Mouse (Mus musculus) neural tube, embryonic 14.5 days (tissue): ENCODE results near the gene Mef2d. TPM values are rescaled to one million over a fixed set of nuclear protein-coding genes. Genes with fewer than 3 reads are reported as not detected.
A peak's percentile ranks its signal among the peaks of the same experiment; 100 is the strongest.

Source experiments
- ATAC-seq: fragments of 200-750 bp; cut with Nextera tagmentation; 2 replicates; pipeline ENCODE4 v1.8.0; 2017; ENCODE audit warnings: low read depth, mild to moderate bottlenecking, moderate TSS enrichment, moderate library complexity
- H3K27ac ChIP-seq: fragments of 300-500 bp; sonication (generic); 2 replicates; pipeline ENCODE4 v1.5.1; 2014; ENCODE audit warnings: low read depth, mild to moderate bottlenecking, control low read depth, low read length, moderate library complexity, mixed read lengths
- H3K27me3 ChIP-seq: fragments of 300-500 bp; sonication (generic); 2 replicates; pipeline ENCODE4 v1.6.1; 2014; ENCODE audit warnings: low read length; ENCODE audit not compliant: control insufficient read depth, insufficient read depth
- H3K36me3 ChIP-seq: fragments of 300-500 bp; sonication (generic); 2 replicates; pipeline ENCODE4 v1.6.1; 2014; ENCODE audit warnings: low read length, mixed read lengths; ENCODE audit not compliant: control insufficient read depth, insufficient read depth
- H3K4me1 ChIP-seq: fragments of 300-500 bp; sonication (generic); 2 replicates; pipeline ENCODE4 v1.6.1; 2014; ENCODE audit warnings: low read length; ENCODE audit not compliant: control insufficient read depth, insufficient read depth
- H3K4me2 ChIP-seq: fragments of 300-500 bp; sonication (generic); 2 replicates; pipeline ENCODE4 v1.6.1; 2014; ENCODE audit warnings: mild to moderate bottlenecking, low read depth, low read length, control low read depth
- H3K4me3 ChIP-seq: fragments of 300-500 bp; sonication (generic); 2 replicates; pipeline ENCODE4 v1.5.1; 2014; ENCODE audit warnings: low read depth, low read length, control low read depth, mixed read lengths
- H3K9ac ChIP-seq: fragments of 300-500 bp; sonication (generic); replicated peaks from 2 replicates; pipeline ENCODE4 v1.6.1; 2014; ENCODE audit warnings: low read depth, mild to moderate bottlenecking, control low read depth, low read length, mixed read lengths
- H3K9me3 ChIP-seq: fragments of 300-500 bp; sonication (generic); 2 replicates; pipeline ENCODE4 v1.6.1; 2016; ENCODE audit warnings: low read length; ENCODE audit not compliant: control insufficient read depth
- WGBS: fragments of 180-500 bp; shearing (Covaris S2); extraction: QIAGEN DNeasy Blood & Tissue Kit; methylation state at CpG from one replicate; pipeline ENCODE4 v1.1.7; 2014; 5-methylcytosine and 5-hydroxymethylcytosine counted together
- polyA plus RNA-seq: library from polyadenylated mRNA; unstranded; fragments of >200 nt; fragmentation: Nextera tagmentation; extraction: Ambion mirVana; gene quantifications from 2 replicates; pipeline ENCODE4 v1.2.1, GENCODE M21; 2014

Mef2d gene
- polyA plus RNA-seq, 1 experiment from 2014 or later, result 19.6 TPM

DNA sequence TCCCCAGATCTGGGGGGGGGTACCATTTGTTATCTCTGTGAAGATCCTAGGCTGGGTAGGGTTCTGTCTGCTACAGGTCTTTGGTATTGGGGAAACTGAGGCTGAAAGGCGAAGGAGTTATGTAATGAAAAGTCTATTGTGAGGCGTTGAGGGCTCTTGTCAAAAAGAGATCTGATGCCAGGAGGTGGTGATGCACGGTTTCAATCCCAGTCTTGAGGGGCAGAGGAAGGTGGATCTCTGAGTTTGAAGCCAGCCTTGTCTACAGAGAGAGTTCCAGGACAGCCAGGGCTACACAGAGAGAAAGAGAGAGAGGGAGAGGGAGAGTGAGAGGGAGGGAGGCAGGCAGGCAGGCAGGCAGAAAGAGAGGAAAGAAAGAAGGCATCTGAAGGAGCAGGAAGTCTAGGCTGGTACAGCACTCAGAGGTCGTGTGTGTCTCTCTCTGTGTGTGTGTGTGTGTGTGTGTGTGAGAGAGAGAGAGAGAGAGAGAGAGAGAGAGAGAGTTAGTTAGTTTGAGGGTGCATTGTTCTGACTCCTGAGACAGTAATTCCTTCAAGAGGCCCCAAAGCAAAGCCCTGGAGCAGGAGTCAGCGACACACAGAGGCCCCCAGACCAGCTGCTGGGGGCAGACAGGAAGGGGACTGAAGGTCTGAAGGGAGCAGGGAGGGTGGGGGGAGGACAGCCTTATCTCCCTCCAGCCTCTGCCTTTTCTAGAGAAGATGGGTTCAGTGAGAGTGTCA lies 4.4 kb downstream of the Mef2d start:
- peaks cover 65% of the 10 kb centered on the region for H3K4me1 ChIP-seq
- H3K9me3 ChIP-seq, result no peaks in the 10 kb centered on the region
- H3K4me2 ChIP-seq, result no peak overlapping the region
- H3K27ac ChIP-seq, result no peak overlapping the region
- WGBS, result 49% methylated on average over 5 of the region's 5 CpGs
- ATAC-seq, result no peak
- no peaks in the 10 kb centered on the region; the same call in 1 of the 2 replicates for H3K27me3 ChIP-seq
- H3K36me3 ChIP-seq, result no peaks in the 10 kb centered on the region
- H3K4me3 ChIP-seq, result no peak overlapping the region
- H3K9ac ChIP-seq, result 0 out of 2 replicates have a peak overlapping the region, but pooled peaks have one; percentile 2

DNA sequence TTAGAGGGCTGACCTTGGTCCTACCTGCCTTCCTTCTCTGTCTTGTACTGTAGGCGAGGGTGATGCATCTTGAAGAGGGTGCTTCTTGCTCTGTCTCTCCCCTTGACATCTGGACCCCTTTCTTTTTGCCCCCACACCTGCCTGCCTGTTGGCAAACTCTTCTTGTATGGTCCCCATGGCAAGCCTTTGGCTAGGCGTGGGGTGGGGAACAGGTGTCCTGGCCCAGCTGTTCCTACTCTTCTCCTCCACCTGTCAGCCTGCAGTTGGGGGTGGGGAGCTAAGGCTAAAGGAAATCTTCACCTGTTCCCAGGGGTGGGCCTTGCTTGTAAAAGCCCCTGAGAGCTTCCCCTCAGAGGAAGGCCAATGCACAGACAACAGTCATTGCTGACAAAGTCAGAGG lies 5.3 kb downstream of the Mef2d start:
- Histone ChIP-seq H3K9me3 (no peaks in the 10 kb centered on the region), H3K4me3 (no peak overlapping the region), H3K27me3 (no peaks in the 10 kb centered on the region; the same call in 1 of the 2 replicates), H3K9ac (no peak overlapping the region), H3K4me2 (no peak overlapping the region), H3K27ac (no peak overlapping the region), H3K4me1 (peaks cover 74% of the 10 kb centered on the region), H3K36me3 (no peaks in the 10 kb centered on the region)
- ATAC-seq, result no peak
- WGBS, result 84% methylated on average over 2 of the region's 2 CpGs

DNA sequence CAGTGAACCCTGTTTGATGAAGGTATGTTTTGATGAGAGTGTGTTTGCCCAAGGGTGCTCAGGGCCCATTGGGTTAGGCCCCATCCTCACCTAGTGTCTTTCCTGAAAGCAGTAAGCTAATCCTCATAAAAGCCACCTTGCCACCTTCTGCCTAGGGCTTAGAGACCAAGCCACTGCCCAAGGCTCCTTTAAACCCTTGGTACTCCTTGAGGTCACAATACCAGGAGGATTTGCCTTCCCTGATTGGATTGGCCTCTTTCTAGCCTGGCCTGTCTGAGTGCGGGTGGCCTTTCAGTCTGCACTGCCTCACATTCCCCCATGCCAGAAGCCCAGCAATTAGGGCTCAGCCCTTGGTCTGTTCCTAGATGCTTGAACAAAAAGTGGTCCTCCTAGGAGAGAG lies 5.7 kb downstream of the Mef2d start:
- ATAC-seq, result no peak
- 91% methylated on average over 1 of the region's 1 CpGs for WGBS
- H3K9me3 ChIP-seq, result no peaks in the 10 kb centered on the region

GRCm38 (mm10) chr3:88148354-88148753 lies 6.2 kb downstream of the Mef2d start:
- ATAC-seq, result no peak
- WGBS, result 92% methylated on average over 5 of the region's 5 CpGs

More for the DNA sequence above, 5.7 kb downstream of the Mef2d start:
- Histone ChIP-seq H3K4me1 (peaks cover 77% of the 10 kb centered on the region), H3K27ac (no peak overlapping the region), H3K36me3 (no peaks in the 10 kb centered on the region), H3K27me3 (no peaks in the 10 kb centered on the region), H3K4me2 (no peak overlapping the region), H3K9ac (no peak overlapping the region), H3K4me3 (no peak overlapping the region)

GRCm38 (mm10) chr3:88148776-88149509 lies 6.8 kb downstream of the Mef2d start:
- H3K9ac ChIP-seq, result peak overlapping the region; percentile 22; the same call in 1 of the 2 replicates
- peak overlapping the region; percentile 7; the same call in 1 of the 2 replicates for H3K4me2 ChIP-seq
- 63% methylated on average over 4 of the region's 4 CpGs for WGBS

More at GRCm38 (mm10) chr3:88148354-88148753, 6.2 kb downstream of the Mef2d start:
- Histone ChIP-seq H3K27ac (no peak overlapping the region), H3K4me1 (peaks cover 76% of the 10 kb centered on the region), H3K9me3 (no peaks in the 10 kb centered on the region), H3K36me3 (no peaks in the 10 kb centered on the region), H3K4me3 (no peak overlapping the region), H3K4me2 (no peak overlapping the region), H3K27me3 (no peaks in the 10 kb centered on the region), H3K9ac (no peak overlapping the region)

GRCm38 (mm10) chr3:88149510-88149974 lies 7.4 kb downstream of the Mef2d start:
- Histone ChIP-seq H3K9me3 (no peaks in the 10 kb centered on the region), H3K4me2 (peak overlapping the region; percentile 7; the same call in 1 of the 2 replicates), H3K4me3 (no peak overlapping the region), H3K27me3 (no peaks in the 10 kb centered on the region), H3K9ac (peak overlapping the region; percentile 29; the same call in 1 of the 2 replicates), H3K4me1 (peaks cover 64% of the 10 kb centered on the region), H3K27ac (peak overlapping the region; percentile 45), H3K36me3 (no peaks in the 10 kb centered on the region)
- ATAC-seq, result no peak
- WGBS, result 10% methylated on average over 6 of the region's 6 CpGs

More at GRCm38 (mm10) chr3:88148776-88149509, 6.8 kb downstream of the Mef2d start:
- no peaks in the 10 kb centered on the region for H3K36me3 ChIP-seq
- no peak for ATAC-seq
- H3K9me3 ChIP-seq, result no peaks in the 10 kb centered on the region
- H3K27me3 ChIP-seq, result no peaks in the 10 kb centered on the region
- no peak overlapping the region for H3K4me3 ChIP-seq
- peak overlapping the region; percentile 45; the same call in 1 of the 2 replicates for H3K27ac ChIP-seq
- peaks cover 70% of the 10 kb centered on the region for H3K4me1 ChIP-seq

DNA sequence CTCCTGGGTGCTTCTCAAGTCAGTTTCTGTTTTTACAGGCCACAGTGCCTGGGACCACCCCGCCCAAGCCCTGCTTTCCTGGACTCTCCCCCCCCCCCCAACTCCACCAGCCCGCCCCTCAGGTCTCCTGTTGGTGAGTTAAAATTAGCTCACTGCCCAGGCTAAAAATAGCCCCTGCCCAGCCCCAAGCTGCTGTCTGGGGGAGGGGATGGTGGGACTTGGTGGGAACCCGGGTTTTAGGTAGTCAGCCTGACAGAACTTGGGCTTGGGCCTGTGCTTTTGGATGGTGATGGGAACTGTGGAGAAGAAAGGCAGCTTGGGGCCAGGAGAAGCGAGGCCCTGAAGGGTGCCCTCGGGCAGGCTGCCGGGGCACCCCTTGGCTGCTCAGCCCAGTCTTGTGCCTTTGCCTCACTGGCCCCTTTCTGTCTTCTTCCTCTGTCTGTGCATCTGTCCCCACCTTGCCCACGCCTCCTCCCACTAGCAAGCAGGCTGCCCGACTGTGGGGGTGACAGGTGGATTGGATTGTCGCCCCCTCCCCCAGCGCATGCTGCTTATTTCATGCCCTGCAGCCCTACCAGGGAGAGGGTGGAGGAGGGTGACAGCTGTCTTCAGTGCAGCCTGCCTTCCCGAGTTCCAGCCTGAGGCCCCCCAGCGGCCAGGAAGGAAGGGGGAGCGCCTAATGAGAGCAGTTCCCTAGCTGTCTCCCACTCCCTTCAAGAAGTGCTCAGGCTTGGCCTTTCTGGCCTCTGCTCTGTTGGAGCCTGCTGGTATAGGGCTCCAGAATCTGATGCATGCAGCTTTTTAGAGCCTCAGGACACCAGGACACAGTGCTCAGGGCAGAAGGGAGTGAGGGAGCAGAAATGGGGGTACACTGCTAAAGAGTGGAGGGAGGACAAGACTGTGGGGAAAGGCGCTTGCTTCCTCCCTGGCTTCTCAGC lies 8.2 kb downstream of the Mef2d start:
- Histone ChIP-seq H3K4me1 (peaks cover 56% of the 10 kb centered on the region), H3K27ac (peak overlapping the region; percentile 45), H3K4me3 (no peak overlapping the region), H3K9ac (peak overlapping the region; percentile 29; the same call in 1 of the 2 replicates), H3K4me2 (peak overlapping the region; percentile 11; the same call in 1 of the 2 replicates), H3K27me3 (no peaks in the 10 kb centered on the region), H3K9me3 (no peaks in the 10 kb centered on the region), H3K36me3 (no peaks in the 10 kb centered on the region)
- ATAC-seq, result no peak
- WGBS, result 16% methylated on average over 14 of the region's 14 CpGs

- no peaks in the 10 kb centered on the region for H3K9me3 ChIP-seq
- WGBS, result 55% methylated on average over 3 of the region's 3 CpGs
- H3K9ac ChIP-seq, result no peak overlapping the region
- no peak overlapping the region; the same call in 1 of the 2 replicates for H3K4me2 ChIP-seq
- H3K27me3 ChIP-seq, result no peaks in the 10 kb centered on the region
- H3K4me3 ChIP-seq, result no peak overlapping the region
- H3K4me1 ChIP-seq, result peaks cover 50% of the 10 kb centered on the region
- H3K36me3 ChIP-seq, result 0 out of 2 replicates have a peak, but pooled peaks cover 3% of the 10 kb centered on the region
- ATAC-seq, result no peak
- peak overlapping the region; percentile 45; the same call in 1 of the 2 replicates for H3K27ac ChIP-seq
Measured at GRCm38 (mm10) chr3:88150999-88151364, 8.8 kb downstream of the Mef2d start.
